Mouse (Mus musculus): ENCODE measurements around the gene Uvrag. TPM values are rescaled to one million over a fixed set of nuclear protein-coding genes. Genes with fewer than 3 reads are reported as not detected.

Uvrag gene
- polyA plus RNA-seq, 1 experiment from 2014 or later, result 14.2 TPM

DNA sequence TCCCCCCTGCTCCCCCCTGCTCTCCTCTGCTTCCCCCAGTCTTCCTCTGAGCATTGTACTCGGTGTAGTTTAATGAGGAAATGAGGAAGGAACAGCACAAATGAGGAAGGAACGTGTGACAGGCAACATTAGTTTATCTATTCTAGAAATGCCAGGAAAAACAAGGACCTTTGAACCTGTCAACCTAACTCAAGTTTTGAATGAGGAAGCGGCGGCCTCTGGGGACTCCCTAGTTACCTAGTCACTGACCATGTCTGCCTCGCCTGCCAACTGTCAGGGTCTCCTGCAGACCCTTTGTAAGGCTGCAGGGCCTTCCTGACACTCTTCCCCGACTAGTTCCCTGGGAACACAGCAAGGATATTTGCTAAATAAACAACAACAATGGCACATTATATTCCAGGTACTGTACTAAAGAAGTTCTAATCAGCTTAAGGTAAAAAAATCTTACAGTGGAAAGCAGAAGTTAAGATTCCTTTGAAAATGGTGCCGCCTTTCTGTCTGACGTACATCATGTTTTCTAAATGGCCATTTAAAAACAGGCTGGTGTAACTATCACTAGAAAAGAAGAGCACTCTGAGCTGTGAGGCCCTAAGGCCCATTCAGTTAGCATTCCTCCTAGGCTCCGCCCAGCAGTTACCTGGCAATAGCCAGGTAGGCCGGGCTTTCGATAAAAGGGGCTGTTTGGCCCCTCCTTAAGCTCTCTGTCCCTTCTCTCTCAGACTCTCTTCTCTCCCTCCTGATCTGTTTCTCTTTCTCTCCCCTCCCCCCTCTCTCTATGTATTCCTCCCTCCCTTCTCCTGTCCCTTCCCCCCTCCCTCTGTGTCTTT lies 39.0 kb downstream of the Uvrag start:
- Histone ChIP-seq H3K4me3 (no peak overlapping the region), H3K27ac (peak overlapping the region; percentile 31), H3K4me2 (no peak overlapping the region), H3K36me3 (peaks cover 7% of the 10 kb centered on the region), H3K4me1 (replicated peaks) (peaks cover 38% of the 10 kb centered on the region), H3K9ac (no peak overlapping the region), H3K9me3 (no peaks in the 10 kb centered on the region), H3K27me3 (no peaks in the 10 kb centered on the region)
- WGBS, result 26% methylated on average over 11 of the region's 11 CpGs
- no peak; the same call in 1 of the 2 replicates for ATAC-seq (ENCODE audit: low FRiP score)

DNA sequence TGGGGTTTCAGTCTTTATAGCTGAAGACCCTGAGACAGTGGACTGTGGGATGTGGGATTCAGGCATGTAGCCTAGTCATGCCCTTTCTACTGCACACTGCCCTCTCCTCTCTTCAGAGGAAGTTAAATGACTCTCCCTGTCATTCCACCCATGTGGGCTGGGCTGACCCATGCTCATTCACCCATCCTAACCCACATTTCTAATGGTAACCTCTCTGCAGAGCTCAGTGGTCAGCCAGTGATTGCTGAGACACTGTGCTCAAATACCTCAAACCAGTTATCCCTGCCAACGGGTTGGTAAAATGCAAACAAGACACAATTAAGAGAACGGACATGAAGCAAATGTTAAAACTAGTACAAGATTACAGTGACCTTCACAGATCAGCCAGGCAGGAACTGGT lies 39.9 kb downstream of the Uvrag start:
- Histone ChIP-seq H3K4me3 (no peak overlapping the region), H3K4me1 (replicated peaks) (peaks cover 32% of the 10 kb centered on the region), H3K36me3 (peaks cover 13% of the 10 kb centered on the region), H3K27ac (no peak overlapping the region), H3K4me2 (no peak overlapping the region), H3K27me3 (no peaks in the 10 kb centered on the region), H3K9me3 (no peaks in the 10 kb centered on the region), H3K9ac (0 out of 2 replicates have a peak overlapping the region, but pooled peaks have one; percentile 29)
- no peak for ATAC-seq (ENCODE audit: low FRiP score)
- 58% methylated on average over 2 of the region's 2 CpGs for WGBS

- ATAC-seq (ENCODE audit: low FRiP score), result no peak
- H3K9me3 ChIP-seq, result no peaks in the 10 kb centered on the region
- no peak overlapping the region for H3K27ac ChIP-seq
- H3K27me3 ChIP-seq, result no peaks in the 10 kb centered on the region
- peaks cover 32% of the 10 kb centered on the region for H3K4me1 ChIP-seq (replicated peaks)
- H3K4me2 ChIP-seq, result no peak overlapping the region
- H3K36me3 ChIP-seq, result peaks cover 13% of the 10 kb centered on the region
- WGBS, result 77% methylated on average over 8 of the region's 8 CpGs
- H3K9ac ChIP-seq, result no peak overlapping the region
- no peak overlapping the region for H3K4me3 ChIP-seq
Observed at GRCm38 (mm10) chr7:99100573-99100972, 40.4 kb downstream of the Uvrag start.

DNA sequence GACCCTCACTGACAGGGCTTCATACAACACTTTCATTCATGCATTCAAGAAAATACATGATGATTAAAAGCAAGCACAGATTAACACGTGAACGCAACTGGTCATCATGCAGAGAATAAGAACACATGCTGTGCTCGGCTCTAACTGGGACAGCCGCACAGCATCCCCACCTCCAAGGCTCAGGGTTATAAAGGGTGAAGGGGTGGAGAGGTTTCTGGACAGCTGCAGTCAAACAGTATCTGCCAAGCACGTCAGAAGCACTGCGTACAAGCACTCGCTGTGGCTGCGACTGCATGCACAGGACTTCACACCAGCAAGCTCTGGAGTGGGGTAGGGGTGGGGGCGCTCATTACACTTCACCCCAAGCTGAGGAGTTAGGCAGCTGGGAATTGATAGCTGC lies 40.9 kb downstream of the Uvrag start:
- Histone ChIP-seq H3K27ac (no peak overlapping the region), H3K4me2 (no peak overlapping the region), H3K9ac (0 out of 2 replicates have a peak overlapping the region, but pooled peaks have one; percentile 25), H3K36me3 (peaks cover 13% of the 10 kb centered on the region), H3K4me3 (no peak overlapping the region), H3K4me1 (replicated peaks) (peaks cover 32% of the 10 kb centered on the region), H3K27me3 (no peaks in the 10 kb centered on the region), H3K9me3 (no peaks in the 10 kb centered on the region)
- 68% methylated on average over 9 of the region's 9 CpGs for WGBS
- ATAC-seq (ENCODE audit: low FRiP score), result no peak

DNA sequence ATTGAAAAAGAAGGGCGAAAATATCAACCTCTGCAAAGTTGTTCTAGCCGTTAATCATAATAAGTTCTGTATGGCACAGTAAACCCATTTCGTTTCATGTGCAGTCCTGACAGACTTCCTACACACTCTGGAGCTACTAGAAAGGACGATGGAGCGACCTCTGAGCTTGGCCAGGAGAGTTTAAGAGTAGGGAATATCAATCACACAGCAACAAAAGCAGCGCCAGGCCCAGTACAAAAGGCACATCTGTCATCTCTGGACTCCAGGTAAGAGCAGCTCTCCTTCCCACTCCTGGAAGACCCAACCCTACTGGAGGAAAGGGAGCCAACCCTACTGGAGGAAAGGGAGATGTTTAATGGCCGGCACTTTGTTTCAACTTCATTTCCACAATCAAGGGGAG lies 43.2 kb downstream of the Uvrag start:
- Histone ChIP-seq H3K4me2 (no peak overlapping the region), H3K27ac (no peak overlapping the region), H3K9ac (no peak overlapping the region), H3K27me3 (no peaks in the 10 kb centered on the region), H3K4me1 (replicated peaks) (peaks cover 31% of the 10 kb centered on the region), H3K9me3 (no peaks in the 10 kb centered on the region), H3K4me3 (no peak overlapping the region), H3K36me3 (peaks cover 13% of the 10 kb centered on the region)
- WGBS, result 88% methylated on average over 7 of the region's 7 CpGs
- ATAC-seq (ENCODE audit: low FRiP score), result no peak

DNA sequence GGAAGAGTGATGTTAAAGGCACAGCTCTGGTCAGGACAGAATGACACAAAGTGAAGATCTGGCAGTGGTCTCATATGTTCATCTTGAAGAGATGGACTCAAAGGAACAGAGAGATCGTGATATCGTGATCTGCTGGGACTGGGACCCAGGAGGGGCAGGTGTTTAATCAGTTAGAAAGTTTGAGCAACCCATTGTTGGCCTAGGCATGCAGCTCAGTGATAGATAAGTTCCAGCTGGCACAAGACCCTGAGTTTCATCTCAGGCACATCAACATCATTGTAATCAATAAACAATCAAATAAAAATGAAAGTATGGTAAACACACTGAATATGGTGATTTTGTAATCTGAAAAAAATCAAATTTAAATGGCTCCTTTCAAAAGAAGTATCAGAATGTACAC lies 43.8 kb downstream of the Uvrag start:
- Histone ChIP-seq H3K36me3 (peaks cover 13% of the 10 kb centered on the region), H3K9ac (no peak overlapping the region), H3K27ac (no peak overlapping the region), H3K9me3 (no peaks in the 10 kb centered on the region), H3K4me1 (replicated peaks) (peaks cover 25% of the 10 kb centered on the region), H3K27me3 (no peaks in the 10 kb centered on the region), H3K4me2 (no peak overlapping the region), H3K4me3 (no peak overlapping the region)
- 86% methylated on average over 2 of the region's 2 CpGs for WGBS
- ATAC-seq (ENCODE audit: low FRiP score), result no peak

DNA sequence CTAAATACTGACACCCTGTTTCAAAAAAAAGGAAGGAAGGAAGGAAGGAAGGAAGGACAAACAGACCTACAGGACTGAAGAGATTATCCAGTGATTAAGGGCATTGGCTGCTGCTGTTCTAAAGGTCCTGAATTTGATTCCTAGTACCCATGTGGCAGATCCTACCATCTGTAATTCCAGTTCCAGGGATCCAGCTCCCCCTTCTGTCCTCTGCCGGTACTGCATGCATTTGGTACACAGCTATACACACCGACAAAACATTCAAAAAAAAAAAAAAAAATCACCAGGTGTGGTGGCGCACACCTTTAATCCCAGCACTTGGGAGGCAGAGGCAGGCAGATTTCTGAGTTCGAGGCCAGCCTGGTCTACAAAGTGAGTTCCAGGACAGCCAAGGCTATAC lies 45.8 kb downstream of the Uvrag start:
- WGBS, result 55% methylated on average over 4 of the region's 4 CpGs
- no peak for ATAC-seq (ENCODE audit: low FRiP score)

DNA sequence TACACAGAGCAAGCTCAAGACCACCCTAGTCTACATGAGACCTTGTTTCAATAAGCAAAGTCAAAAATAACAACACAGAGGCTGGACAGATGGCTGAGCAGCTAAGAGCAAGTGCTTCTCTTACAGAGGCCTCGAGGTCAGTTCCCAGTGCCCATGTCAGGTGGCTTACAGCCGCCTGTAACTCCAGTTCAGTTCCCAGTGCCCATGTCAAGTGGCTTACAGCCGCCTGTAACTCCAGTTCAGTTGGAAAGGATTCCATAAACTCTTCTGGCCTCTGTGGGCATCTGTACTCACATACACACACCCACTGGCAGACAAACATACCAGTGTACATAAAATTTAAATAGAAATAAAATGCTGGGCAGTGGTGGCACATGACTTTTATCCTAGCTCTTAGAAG lies 46.6 kb downstream of the Uvrag start:
- no peak overlapping the region for H3K9ac ChIP-seq
- 98% methylated on average over 3 of the region's 3 CpGs for WGBS
- peaks cover 16% of the 10 kb centered on the region for H3K36me3 ChIP-seq
- H3K9me3 ChIP-seq, result no peaks in the 10 kb centered on the region
- no peak overlapping the region for H3K27ac ChIP-seq
- ATAC-seq (ENCODE audit: low FRiP score), result no peak
- no peak overlapping the region for H3K4me2 ChIP-seq
- H3K27me3 ChIP-seq, result no peaks in the 10 kb centered on the region
- H3K4me3 ChIP-seq, result no peak overlapping the region
- H3K4me1 ChIP-seq (replicated peaks), result no peaks in the 10 kb centered on the region

More for the DNA sequence above, 45.8 kb downstream of the Uvrag start:
- Histone ChIP-seq H3K9ac (no peak overlapping the region), H3K4me1 (replicated peaks) (peaks cover 7% of the 10 kb centered on the region), H3K36me3 (peaks cover 13% of the 10 kb centered on the region), H3K27ac (no peak overlapping the region), H3K9me3 (no peaks in the 10 kb centered on the region), H3K4me3 (no peak overlapping the region), H3K27me3 (no peaks in the 10 kb centered on the region), H3K4me2 (no peak overlapping the region)

- Histone ChIP-seq H3K36me3 (peaks cover 9% of the 10 kb centered on the region), H3K27ac (no peak overlapping the region), H3K9ac (no peak overlapping the region), H3K4me3 (no peak overlapping the region), H3K4me1 (replicated peaks) (no peaks in the 10 kb centered on the region), H3K27me3 (no peaks in the 10 kb centered on the region), H3K4me2 (no peak overlapping the region), H3K9me3 (no peaks in the 10 kb centered on the region)
- no peak for ATAC-seq (ENCODE audit: low FRiP score)
- WGBS, result 88% methylated on average over 17 of the region's 17 CpGs
Observed at GRCm38 (mm10) chr7:99091915-99092645, 48.9 kb downstream of the Uvrag start.

DNA sequence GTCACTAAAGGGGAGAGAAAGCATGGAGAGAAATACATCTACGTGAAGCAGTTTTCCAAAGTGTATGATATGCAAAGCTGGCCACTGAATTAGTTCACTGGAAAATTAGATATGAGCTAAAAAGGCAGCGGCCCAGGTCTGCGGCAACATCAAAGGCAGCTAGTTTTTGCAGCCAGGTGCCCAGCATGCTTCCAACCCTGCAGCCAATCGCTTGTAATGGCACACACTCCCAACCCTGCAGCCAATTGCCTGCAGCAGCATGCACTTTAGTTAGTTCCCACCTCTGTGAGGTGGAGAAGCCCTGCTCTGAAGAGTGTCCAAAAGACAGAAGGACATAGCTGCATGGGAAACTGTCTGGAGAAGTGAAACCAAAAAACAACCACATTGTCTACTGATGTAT lies 51.2 kb downstream of the Uvrag start:
- Histone ChIP-seq H3K4me3 (no peak overlapping the region), H3K9me3 (no peaks in the 10 kb centered on the region), H3K9ac (no peak overlapping the region), H3K4me1 (replicated peaks) (no peaks in the 10 kb centered on the region), H3K27me3 (no peaks in the 10 kb centered on the region), H3K27ac (no peak overlapping the region), H3K36me3 (peaks cover 11% of the 10 kb centered on the region), H3K4me2 (no peak overlapping the region)
- 91% methylated on average over 4 of the region's 4 CpGs for WGBS
- no peak for ATAC-seq (ENCODE audit: low FRiP score)

- peaks cover 11% of the 10 kb centered on the region for H3K36me3 ChIP-seq
- 90% methylated on average over 10 of the region's 10 CpGs for WGBS
- H3K9me3 ChIP-seq, result no peaks in the 10 kb centered on the region
- no peaks in the 10 kb centered on the region for H3K4me1 ChIP-seq (replicated peaks)
- no peaks in the 10 kb centered on the region for H3K27me3 ChIP-seq
- H3K27ac ChIP-seq, result no peak overlapping the region
- ATAC-seq (ENCODE audit: low FRiP score), result no peak
- H3K9ac ChIP-seq, result no peak overlapping the region
- no peak overlapping the region for H3K4me2 ChIP-seq
- no peak overlapping the region for H3K4me3 ChIP-seq
Observed at GRCm38 (mm10) chr7:99088576-99089346, 52.2 kb downstream of the Uvrag start.

DNA sequence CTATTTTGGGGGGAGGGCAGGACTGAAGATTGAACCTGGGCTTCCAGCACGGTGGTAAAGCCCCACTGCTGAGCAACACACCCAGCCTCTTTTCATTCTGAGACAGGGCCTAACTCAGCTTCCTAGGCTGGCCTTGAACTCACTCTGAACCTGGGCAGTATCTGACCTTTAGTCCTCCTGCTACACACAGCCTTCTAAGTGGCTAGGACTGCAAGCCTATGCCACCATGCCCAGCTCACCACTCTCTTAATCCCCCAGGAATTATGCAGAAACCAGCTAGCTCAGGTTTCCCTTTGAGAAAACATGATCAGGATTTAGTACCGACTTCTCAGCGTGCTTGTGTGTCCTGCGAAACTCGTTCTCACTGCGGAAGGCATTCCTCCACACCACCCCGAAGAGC lies 53.4 kb downstream of the Uvrag start:
- WGBS, result 79% methylated on average over 7 of the region's 7 CpGs
- ATAC-seq (ENCODE audit: low FRiP score), result no peak
- Histone ChIP-seq H3K27ac (no peak overlapping the region), H3K27me3 (no peaks in the 10 kb centered on the region), H3K4me1 (replicated peaks) (no peaks in the 10 kb centered on the region), H3K4me2 (no peak overlapping the region), H3K9ac (no peak overlapping the region), H3K9me3 (no peaks in the 10 kb centered on the region), H3K4me3 (no peak overlapping the region), H3K36me3 (peaks cover 11% of the 10 kb centered on the region; the same call in 1 of the 2 replicates)

Data from hindbrain, embryonic 13.5 days (tissue).